Mouse (Mus musculus) heart, adult 8-10 months (tissue): ENCODE measurements around the gene Ube2z. TPM values are rescaled to one million over a fixed set of nuclear protein-coding genes. Genes with fewer than 3 reads are reported as not detected.
"Not testable (repeated sequence)": the region's sequence is repeated elsewhere in the genome, so short reads cannot be mapped to it uniquely, and the experiment has no call there.

Source experiments
- DNase-seq: peaks from one replicate; pipeline ENCODE4 v3.0.0; 2022; ENCODE audit warnings: low spot score
- total RNA-seq, 4 experiments: library from RNA; stranded (reverse); gene quantifications; 2 replicates each; pipeline ENCODE4 v1.2.4; 2022

Gene Ube2z
- 10 to 100 TPM; 28.1 to 32.7 (median 30.7) TPM for total RNA-seq

DNA sequence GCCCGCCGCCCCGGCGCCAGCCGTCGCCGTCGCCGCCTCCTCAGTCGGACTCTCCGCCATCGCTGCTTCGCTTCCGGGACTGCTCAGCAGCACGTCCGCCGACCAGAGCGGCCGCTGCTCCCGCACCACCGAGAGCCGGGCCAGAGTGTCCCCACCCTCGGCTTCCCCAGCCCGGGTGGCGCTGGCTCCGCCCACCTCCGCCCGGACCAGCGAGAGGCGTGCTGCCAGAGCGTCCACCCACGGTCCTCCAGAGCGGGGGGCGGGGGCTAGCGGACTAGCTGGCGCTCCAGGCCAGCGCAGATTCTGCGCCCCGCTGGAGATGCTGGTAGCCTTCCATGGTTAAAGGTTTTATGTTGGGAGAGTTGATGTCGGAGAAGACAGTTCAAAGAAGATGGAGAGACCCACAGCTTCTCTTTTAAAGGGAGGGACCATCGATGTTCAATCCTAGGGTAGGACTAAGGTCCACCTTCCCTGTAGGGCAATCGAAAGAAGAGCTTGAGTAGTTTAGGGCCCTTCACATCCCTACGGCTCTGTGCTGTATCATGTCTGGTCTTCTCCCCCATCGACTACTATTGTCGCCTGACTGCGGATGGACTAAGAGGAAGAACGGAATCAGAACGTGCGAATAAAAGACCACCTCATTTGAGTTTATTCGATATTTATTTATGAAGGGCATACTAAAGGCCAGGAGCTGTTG lies at the start of gene Ube2z:
Gene Ube2z (minus strand): TSS at position 174 of the 697 bp plus-strand sequence.
- DNase-seq, result peak; percentile 97

- DNase-seq, result no peak
Measured at GRCm38 (mm10) chr11:96114077-96114476, 48.9 kb upstream of the Ube2z start.

- DNase-seq, result no peak
Measured at GRCm38 (mm10) chr11:96111751-96112150, 46.6 kb upstream of the Ube2z start, which contains the start of gene Calcoco2. Gene Calcoco2, minus strand, starts transcription at chr11:96111964.

DNA sequence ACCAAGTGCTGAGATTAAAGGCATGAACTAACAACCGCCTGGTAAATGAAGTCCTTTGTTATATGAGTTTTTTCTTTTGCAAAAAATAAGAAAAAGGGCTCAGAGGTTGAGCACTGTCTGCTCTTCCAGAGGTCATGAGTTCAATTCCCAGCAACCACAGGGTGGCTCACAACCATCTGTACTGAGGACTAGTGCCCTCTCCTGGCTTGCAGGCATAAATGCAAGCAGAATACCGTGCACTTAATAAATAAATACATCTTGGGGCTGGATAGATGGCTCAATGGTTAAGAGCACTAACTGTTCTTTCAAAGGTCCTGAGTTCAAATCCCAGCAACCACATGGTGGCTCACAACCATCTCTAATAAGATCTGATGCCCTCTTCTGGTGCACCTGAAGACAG lies 45.8 kb upstream of the Ube2z start:
- not testable (repeated sequence) for DNase-seq

- no peak for DNase-seq
Measured at GRCm38 (mm10) chr11:96108376-96108775, 43.2 kb upstream of the Ube2z start.

DNA sequence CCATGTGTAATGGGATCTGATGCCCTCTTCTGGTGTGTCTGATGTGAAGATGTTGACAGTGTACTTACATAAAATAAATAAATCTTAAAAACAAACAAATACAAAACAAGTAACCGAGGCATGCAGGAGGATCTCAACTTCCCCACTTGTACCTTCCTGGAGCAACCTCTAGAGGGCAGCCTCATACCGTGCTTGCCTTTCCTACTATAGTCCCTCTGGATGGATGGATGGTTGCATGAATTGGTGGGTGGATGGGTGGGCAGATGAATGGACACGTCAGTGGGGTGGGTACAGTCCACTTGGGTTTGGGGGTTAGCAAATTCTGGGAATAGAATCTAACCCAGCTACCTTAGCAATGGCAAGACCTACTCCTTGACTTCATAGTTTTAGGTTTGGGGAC lies 28.2 kb upstream of the Ube2z start:
- DNase-seq, result peak; percentile 28

GRCm38 (mm10) chr11:96092674-96093291 lies 27.6 kb upstream of the Ube2z start:
- peak; percentile 36 for DNase-seq

GRCm38 (mm10) chr11:96091073-96091472 lies 25.9 kb upstream of the Ube2z start:
- no peak for DNase-seq

- no peak for DNase-seq
Measured at GRCm38 (mm10) chr11:96087981-96088380, 22.8 kb upstream of the Ube2z start.

- DNase-seq, result no peak
Measured at GRCm38 (mm10) chr11:96082682-96083081, 17.5 kb upstream of the Ube2z start.

DNA sequence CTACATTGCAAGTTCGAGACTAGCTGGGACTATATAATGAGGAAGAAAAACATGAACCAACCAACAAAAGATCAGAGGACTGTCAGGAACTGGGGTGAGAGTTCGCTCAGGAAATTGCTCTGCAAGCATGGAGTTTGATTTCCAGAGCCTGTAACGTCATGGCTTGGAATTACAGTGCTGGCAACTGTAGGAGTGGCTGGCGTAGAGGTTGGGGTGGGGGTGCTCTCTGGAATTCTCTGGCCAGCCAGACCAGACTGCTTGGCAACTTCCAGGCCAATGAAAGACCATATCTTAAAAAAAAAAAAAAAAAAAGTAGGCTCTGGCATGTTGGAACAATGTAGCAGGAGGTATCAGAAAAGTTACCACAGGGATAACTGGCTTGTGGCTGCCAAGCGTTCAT lies 15.5 kb upstream of the Ube2z start:
- DNase-seq, result no peak

- no peak for DNase-seq
Measured at GRCm38 (mm10) chr11:96076221-96077105, 11.3 kb upstream of the Ube2z start.

- DNase-seq, result peak; percentile 100
Measured at GRCm38 (mm10) chr11:96075509-96076220, 10.5 kb upstream of the Ube2z start, which contains the start of gene Atp5g1. Gene Atp5g1, minus strand, starts transcription at chr11:96075670.

- no peak for DNase-seq
Measured at GRCm38 (mm10) chr11:96075177-96075508, 10.0 kb upstream of the Ube2z start.

- DNase-seq, result no peak
Measured at GRCm38 (mm10) chr11:96074351-96075176, 9.4 kb upstream of the Ube2z start.

DNA sequence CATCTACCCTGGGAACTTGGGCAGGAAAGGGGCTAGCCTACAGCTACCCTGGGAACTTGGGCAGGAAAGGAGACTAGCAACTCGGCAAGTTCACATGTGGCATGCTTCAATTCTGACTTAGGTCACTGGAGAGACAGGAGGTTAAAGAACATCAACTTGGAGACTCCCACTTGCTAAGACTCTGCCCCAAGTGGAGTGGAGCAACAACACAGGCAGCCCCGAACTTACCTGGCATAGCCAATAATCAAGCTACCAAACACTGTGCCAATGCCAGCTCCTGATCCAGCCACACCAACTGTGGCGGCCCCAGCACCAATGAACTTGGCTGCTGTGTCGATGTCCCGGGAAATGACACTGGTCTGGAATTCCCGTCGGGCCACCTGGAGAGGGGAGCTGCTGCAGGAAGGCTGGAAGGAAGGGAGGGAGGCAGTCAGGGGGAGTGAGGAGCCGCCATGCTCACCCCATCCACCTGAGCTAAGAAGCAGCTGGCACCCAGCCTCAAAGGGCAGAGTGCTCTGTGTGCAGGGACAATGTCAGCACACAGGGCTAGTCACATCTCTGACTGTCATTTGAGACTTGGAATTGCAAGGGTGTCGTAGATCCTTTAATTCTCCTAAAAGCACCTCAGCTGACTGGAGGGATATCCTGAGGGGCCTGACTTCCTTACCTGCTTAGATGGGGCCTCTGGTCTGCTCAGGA lies 8.3 kb upstream of the Ube2z start:
- DNase-seq, result no peak

GRCm38 (mm10) chr11:96071013-96071412 lies 5.8 kb upstream of the Ube2z start:
- DNase-seq, result no peak

GRCm38 (mm10) chr11:96070353-96070752 lies 5.2 kb upstream of the Ube2z start:
- DNase-seq, result no peak

DNA sequence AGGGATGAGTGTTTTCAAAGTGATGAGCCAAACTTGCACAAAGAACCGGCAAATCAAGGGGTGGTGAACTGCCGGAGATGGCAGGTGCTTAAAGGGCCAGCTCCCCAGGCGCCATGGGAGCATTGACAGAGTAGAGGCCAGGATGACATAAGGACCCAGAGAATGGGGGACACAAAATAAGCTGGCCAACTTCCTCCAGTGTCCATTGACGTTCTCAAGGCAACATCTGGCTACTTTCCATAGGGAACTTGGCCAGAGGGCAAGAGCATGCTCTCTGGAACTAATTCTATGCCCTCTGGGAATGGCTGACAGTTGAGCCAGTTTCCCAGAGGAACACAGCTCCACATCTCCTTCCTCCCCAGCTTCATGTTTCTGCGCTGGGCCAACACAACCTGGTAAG lies 3.0 kb upstream of the Ube2z start:
- peak; percentile 40 for DNase-seq

DNA sequence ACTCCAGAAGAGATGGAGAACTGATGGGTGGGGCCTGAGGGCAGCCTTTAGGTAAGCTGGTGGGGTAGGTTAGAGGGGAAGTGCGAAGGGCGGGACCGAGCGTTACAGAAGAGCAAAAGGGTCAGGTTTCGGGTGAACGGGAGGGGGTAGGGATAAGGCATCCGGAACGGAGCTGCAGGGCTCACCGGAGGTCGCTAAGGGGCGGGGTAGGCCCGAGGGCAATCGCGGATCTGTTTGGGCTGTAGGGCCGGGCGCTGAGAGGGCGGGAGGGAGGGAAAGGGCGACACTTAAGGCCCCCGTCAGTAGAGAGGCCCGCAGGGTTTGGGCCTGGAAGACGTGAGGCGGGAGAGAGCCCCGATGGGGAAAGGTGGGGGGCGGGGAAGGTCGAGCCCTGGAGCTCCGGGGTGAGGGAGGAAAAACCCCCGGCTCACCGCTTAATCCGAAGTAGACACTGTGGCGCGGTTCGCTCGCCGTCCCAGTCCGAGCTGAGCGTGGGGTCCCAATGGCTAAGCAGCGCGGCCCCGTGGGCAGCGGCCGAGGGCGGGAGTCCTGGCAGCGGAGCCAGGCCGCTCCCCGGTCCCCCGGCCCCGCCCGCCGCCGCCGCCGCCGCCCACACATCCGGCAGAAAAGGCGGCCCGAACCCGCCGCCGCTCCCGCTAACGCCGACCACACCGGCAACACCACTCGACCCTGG lies 520 bp downstream of the Ube2z start:
- DNase-seq, result no peak
